28 mouse cellular contexts compared by ENCODE assay signal in the genomic region with DNA sequence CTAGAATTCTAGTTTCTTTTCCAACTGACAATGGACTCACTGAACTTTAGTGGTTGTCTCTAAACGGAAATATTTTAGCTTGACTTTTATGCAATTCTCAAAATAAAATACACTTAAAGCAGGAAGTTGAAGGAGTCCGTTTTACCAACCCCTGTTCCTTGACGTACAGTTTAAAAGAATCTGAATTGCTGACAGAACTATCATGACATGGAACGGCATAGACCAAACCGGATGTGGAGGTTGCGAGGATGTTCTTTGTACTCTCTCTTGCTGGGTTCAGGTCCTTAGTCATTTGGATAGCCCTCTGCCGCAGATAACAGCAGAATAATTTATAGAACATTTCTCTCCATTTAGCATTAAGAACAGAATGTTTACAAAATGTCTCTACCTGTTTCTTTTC.
A peak's percentile ranks its signal among the peaks of the same experiment; 100 is the strongest.
DNase-seq lines count a peak whose midpoint lies in the region; ATAC-seq and TF ChIP-seq lines count a peak whose summit lies in the region.
"Had no signal": no experiment of that assay in that cellular context is flagged by ENCODE, and none has a peak within 500 bp of the region (broad histone marks: within the 10 kb centered on the region; RNA-seq: fewer than 3 reads in every experiment).

No protein-coding gene starts in this region.

- ATAC-seq in common myeloid progenitor, adult 5-6 weeks (replicated peaks; ENCODE audit: low read depth, poor library complexity, severe bottlenecking): 0 out of 2 replicates have a peak, but pooled peaks have one; percentile 22
- ATAC-seq in megakaryocyte progenitor cell, adult 5-6 weeks (replicated peaks; ENCODE audit: poor library complexity): 0 out of 2 replicates have a peak, but pooled peaks have one; percentile 37
- ATAC-seq in forebrain, embryonic 15.5 days (replicated peaks): no peak
- no peak for ATAC-seq in forebrain, embryonic 13.5 days
- ATAC-seq: forebrain, postnatal 0 days; hindbrain, embryonic 16.5 days had no signal

- H3K9me3 ChIP-seq in forebrain, embryonic 15.5 days: no peaks in the 10 kb centered on the region
- H3K9me3 ChIP-seq in forebrain, embryonic 13.5 days (replicated peaks): no peaks in the 10 kb centered on the region
- H3K9me3 ChIP-seq: embryonic facial prominence, embryonic 10.5 days; embryonic facial prominence, embryonic 13.5 days; forebrain, embryonic 12.5 days; heart, embryonic 12.5 days; heart, embryonic 15.5 days; hindbrain, embryonic 10.5 days; hindbrain, embryonic 13.5 days had no signal

- DNase-seq in thymus, adult 2 months: no peak
- DNase-seq in thymus, postnatal 25 days: no peak
- DNase-seq in adrenal gland, adult (ENCODE audit: inconsistent age in 2 of 2, low spot score in 1 of 2): no peak
- DNase-seq: adrenal gland, adult 2 months; adrenal gland, postnatal 14 days; cerebellum, adult 11 months; cerebellum, adult 2 months; cerebellum, adult 9-11 months; cerebellum, postnatal 25 days; embryo, embryonic 11 days; forebrain, postnatal 0 days; gastrocnemius, postnatal 25 days; heart, adult 18-20 months; heart, postnatal 10 days; heart, postnatal 36 days had no signal

- WGBS in thymus, adult 2 months: 28% methylated on average over 7 of the region's 7 CpGs
- WGBS in forebrain, embryonic 15.5 days: 95% methylated on average over 7 of the region's 7 CpGs
- WGBS in forebrain, embryonic 13.5 days: 93% methylated on average over 7 of the region's 7 CpGs

- H3K4me2 ChIP-seq in forebrain, embryonic 15.5 days (replicated peaks): no peak overlapping the region
- no peak overlapping the region for H3K4me2 ChIP-seq in forebrain, embryonic 13.5 days
- H3K4me2 ChIP-seq: embryonic facial prominence, embryonic 13.5 days; forebrain, embryonic 12.5 days; heart, embryonic 12.5 days; heart, embryonic 15.5 days; hindbrain, embryonic 13.5 days had no signal

- no peak overlapping the region for H3K4me3 ChIP-seq in thymus, adult 2 months (ENCODE audit: control insufficient read depth, insufficient read depth, low read length)
- H3K4me3 ChIP-seq in forebrain, embryonic 15.5 days: no peak overlapping the region
- H3K4me3 ChIP-seq in forebrain, embryonic 13.5 days: no peak overlapping the region
- H3K4me3 ChIP-seq: embryonic facial prominence, embryonic 10.5 days; embryonic facial prominence, embryonic 13.5 days; erythroblast, embryonic 14.5 days; forebrain, embryonic 12.5 days; heart, embryonic 12.5 days; heart, embryonic 15.5 days; hindbrain, embryonic 10.5 days; hindbrain, embryonic 13.5 days had no signal

- TF ChIP-seq POLR2A in thymus, adult 2 months (IDR thresholded peaks at IDR 0.05; ENCODE audit: control insufficient read depth, extremely low read depth, insufficient read depth, low read length, poor library complexity): no peak

- H3K9ac ChIP-seq in forebrain, embryonic 15.5 days (replicated peaks): no peak overlapping the region
- no peak overlapping the region for H3K9ac ChIP-seq in forebrain, embryonic 13.5 days
- H3K9ac ChIP-seq: embryonic facial prominence, embryonic 13.5 days; forebrain, embryonic 12.5 days; forebrain, postnatal 0 days; heart, embryonic 12.5 days; heart, embryonic 15.5 days; hindbrain, embryonic 13.5 days had no signal

- H3K4me1 ChIP-seq in thymus, adult 2 months (replicated peaks; ENCODE audit: control insufficient read depth, insufficient read depth, low read length): no peaks in the 10 kb centered on the region
- H3K4me1 ChIP-seq in forebrain, embryonic 15.5 days: no peaks in the 10 kb centered on the region
- no peaks in the 10 kb centered on the region for H3K4me1 ChIP-seq in forebrain, embryonic 13.5 days
- H3K4me1 ChIP-seq: embryonic facial prominence, embryonic 10.5 days; embryonic facial prominence, embryonic 13.5 days; forebrain, embryonic 12.5 days; heart, embryonic 12.5 days; heart, embryonic 15.5 days; hindbrain, embryonic 10.5 days; hindbrain, embryonic 13.5 days had no signal

- no peaks in the 10 kb centered on the region for H3K27me3 ChIP-seq in thymus, adult 2 months (ENCODE audit: control insufficient read depth, insufficient read depth, low read length)
- H3K27me3 ChIP-seq in forebrain, embryonic 15.5 days: no peaks in the 10 kb centered on the region
- H3K27me3 ChIP-seq in forebrain, embryonic 13.5 days: no peaks in the 10 kb centered on the region
- H3K27me3 ChIP-seq: embryonic facial prominence, embryonic 13.5 days; forebrain, embryonic 12.5 days; heart, embryonic 12.5 days; heart, embryonic 15.5 days; hindbrain, embryonic 13.5 days had no signal

- H3K36me3 ChIP-seq in thymus, adult 2 months (ENCODE audit: control insufficient read depth, insufficient read depth, low read length): no peaks in the 10 kb centered on the region
- H3K36me3 ChIP-seq in forebrain, embryonic 15.5 days: no peaks in the 10 kb centered on the region
- no peaks in the 10 kb centered on the region for H3K36me3 ChIP-seq in forebrain, embryonic 13.5 days (ENCODE audit: poor library complexity, severe bottlenecking)
- H3K36me3 ChIP-seq: embryonic facial prominence, embryonic 10.5 days; embryonic facial prominence, embryonic 13.5 days; forebrain, embryonic 12.5 days; heart, embryonic 12.5 days; heart, embryonic 15.5 days; hindbrain, embryonic 10.5 days; hindbrain, embryonic 13.5 days had no signal

- H3K27ac ChIP-seq in thymus, adult 2 months (ENCODE audit: control insufficient read depth, insufficient read depth, low read length): peak overlapping the region; percentile 77
- no peak overlapping the region for H3K27ac ChIP-seq in forebrain, embryonic 15.5 days (replicated peaks)
- H3K27ac ChIP-seq in forebrain, embryonic 13.5 days: no peak overlapping the region
- H3K27ac ChIP-seq: embryonic facial prominence, embryonic 10.5 days; embryonic facial prominence, embryonic 13.5 days; forebrain, embryonic 12.5 days; heart, embryonic 15.5 days; hindbrain, embryonic 10.5 days; hindbrain, embryonic 13.5 days had no signal

- TF ChIP-seq CTCF in thymus, adult 2 months (IDR thresholded peaks at IDR 0.05; ENCODE audit: borderline replicate concordance, control insufficient read depth, extremely low read depth, insufficient read depth, low read length, poor library complexity): no peak

Comparison
In these comparisons a context has a peak if more than half of its experiments do, and no peak if none do; other contexts are left out.
1. ATAC-seq: peak in common myeloid progenitor, adult 5-6 weeks (single experiment) and megakaryocyte progenitor cell, adult 5-6 weeks (single experiment); none in forebrain, embryonic 15.5 days (single experiment) and forebrain, embryonic 13.5 days (single experiment).